Mouse (Mus musculus): ENCODE results near the gene Usp36. TPM values are rescaled to one million over a fixed set of nuclear protein-coding genes. Genes with fewer than 3 reads are reported as not detected.

The Usp36 gene
- polyA plus RNA-seq, 2 experiments = 17.7 to 24.3 TPM

- no peak for TF ChIP-seq POLR2A (IDR thresholded peaks at IDR 0.05; ENCODE audit: borderline replicate concordance, extremely low read depth, insufficient read depth, insufficient read length)
- WGBS = 84% methylated on average over 5 of the region's 5 CpGs
- H3K4me2 ChIP-seq (replicated peaks; ENCODE audit: low read depth, low read length, severe bottlenecking) = no peak overlapping the region
- no peak overlapping the region for H3K4me3 ChIP-seq (replicated peaks; ENCODE audit: low read length)
- H3K27ac ChIP-seq (replicated peaks; ENCODE audit: low read depth, low read length) = no peak overlapping the region
- no peaks in the 10 kb centered on the region for H3K9me3 ChIP-seq (ENCODE audit: control insufficient read depth, low read length)
- no peaks in the 10 kb centered on the region for H3K27me3 ChIP-seq (ENCODE audit: control insufficient read depth, insufficient read depth, low read length)
- no peak for DNase-seq (ENCODE audit: low spot score)
- ATAC-seq (ENCODE audit: low FRiP score, low read depth) = no peak
- H3K36me3 ChIP-seq (ENCODE audit: control insufficient read depth, insufficient read depth, low read length) = no peaks in the 10 kb centered on the region
- peaks cover 54% of the 10 kb centered on the region for H3K4me1 ChIP-seq (ENCODE audit: control insufficient read depth, insufficient read depth, low read length)
- no peak overlapping the region for H3K9ac ChIP-seq (ENCODE audit: low read depth, low read length, severe bottlenecking)
These were observed 79.1 kb downstream of the Usp36 start for GRCm38 (mm10) chr11:118210962-118211361.

- no peaks in the 10 kb centered on the region for H3K9me3 ChIP-seq (ENCODE audit: control insufficient read depth, low read length)
- H3K4me3 ChIP-seq (replicated peaks; ENCODE audit: low read length) = no peak overlapping the region
- H3K27me3 ChIP-seq (ENCODE audit: control insufficient read depth, insufficient read depth, low read length) = no peaks in the 10 kb centered on the region
- WGBS = 61% methylated on average over 4 of the region's 4 CpGs
- H3K4me1 ChIP-seq (ENCODE audit: control insufficient read depth, insufficient read depth, low read length) = peaks cover 54% of the 10 kb centered on the region
- no peak overlapping the region for H3K4me2 ChIP-seq (replicated peaks; ENCODE audit: low read depth, low read length, severe bottlenecking)
- no peak for ATAC-seq (ENCODE audit: low FRiP score, low read depth)
- H3K36me3 ChIP-seq (ENCODE audit: control insufficient read depth, insufficient read depth, low read length) = no peaks in the 10 kb centered on the region
- DNase-seq (ENCODE audit: low spot score) = no peak
- H3K27ac ChIP-seq (replicated peaks; ENCODE audit: low read depth, low read length) = no peak overlapping the region
- TF ChIP-seq POLR2A (IDR thresholded peaks at IDR 0.05; ENCODE audit: borderline replicate concordance, extremely low read depth, insufficient read depth, insufficient read length) = no peak
- no peak overlapping the region; the same call in 1 of the 2 replicates for H3K9ac ChIP-seq (ENCODE audit: low read depth, low read length, severe bottlenecking)
These were observed 79.9 kb downstream of the Usp36 start for GRCm38 (mm10) chr11:118210116-118210515.

Other genes starting within 250 kb of the Usp36 start
- gene Dnah17, start 159.6 kb downstream of the Usp36 start, polyA plus RNA-seq (2012; rRNA removed) = 0.10 TPM in 2 replicates
- 0.11 and 0.17 TPM in 2 replicates for gene Dnah17, start 159.6 kb downstream of the Usp36 start, polyA plus RNA-seq (2014; fragmentation: Nextera tagmentation; extraction: Ambion mirVana)
- 22.3 and 22.4 TPM in 2 replicates for gene Cyth1, start 41.7 kb downstream of the Usp36 start, polyA plus RNA-seq (2012; rRNA removed)
- 13.1 and 13.5 TPM in 2 replicates for gene Cyth1, start 41.7 kb downstream of the Usp36 start, polyA plus RNA-seq (2014; fragmentation: Nextera tagmentation; extraction: Ambion mirVana)
- gene Cep295nl, start 52.3 kb upstream of the Usp36 start, polyA plus RNA-seq (2012; rRNA removed) = 0.69 and 0.85 TPM in 2 replicates
- 1.3 and 1.6 TPM in 2 replicates for gene Cep295nl, start 52.3 kb upstream of the Usp36 start, polyA plus RNA-seq (2014; fragmentation: Nextera tagmentation; extraction: Ambion mirVana)
- 175 and 202 TPM in 2 replicates for gene Timp2, start 65.5 kb upstream of the Usp36 start, polyA plus RNA-seq (2012; rRNA removed)
- 202 and 223 TPM in 2 replicates for gene Timp2, start 65.5 kb upstream of the Usp36 start, polyA plus RNA-seq (2014; fragmentation: Nextera tagmentation; extraction: Ambion mirVana)
- 13.7 and 19.7 TPM in 2 replicates for gene Lgals3bp, start 111.8 kb upstream of the Usp36 start, polyA plus RNA-seq (2012; rRNA removed)
- gene Lgals3bp, start 111.8 kb upstream of the Usp36 start, polyA plus RNA-seq (2014; fragmentation: Nextera tagmentation; extraction: Ambion mirVana) = 8.2 and 8.7 TPM in 2 replicates
- 47.7 and 61.8 TPM in 2 replicates for gene Cant1, start 128.8 kb upstream of the Usp36 start, polyA plus RNA-seq (2012; rRNA removed)
- 29.3 and 35.3 TPM in 2 replicates for gene Cant1, start 128.8 kb upstream of the Usp36 start, polyA plus RNA-seq (2014; fragmentation: Nextera tagmentation; extraction: Ambion mirVana)
- gene C1qtnf1, start 138.0 kb upstream of the Usp36 start, polyA plus RNA-seq (2012; rRNA removed) = 12.5 and 16.0 TPM in 2 replicates
- 10.3 and 12.4 TPM in 2 replicates for gene C1qtnf1, start 138.0 kb upstream of the Usp36 start, polyA plus RNA-seq (2014; fragmentation: Nextera tagmentation; extraction: Ambion mirVana)
- gene Engase, start 186.6 kb upstream of the Usp36 start, polyA plus RNA-seq (2012; rRNA removed) = 7.9 and 9.6 TPM in 2 replicates
- gene Engase, start 186.6 kb upstream of the Usp36 start, polyA plus RNA-seq (2014; fragmentation: Nextera tagmentation; extraction: Ambion mirVana) = 4.5 and 7.9 TPM in 2 replicates